Mouse (Mus musculus): Measurements from ENCODE around the gene Plb1.

The Plb1 gene

GRCm38 (mm10) chr5:32245385-32245784 is 12.9 kb downstream of the Plb1 start:
- DNase-seq (ENCODE audit: low spot score): no peak

GRCm38 (mm10) chr5:32260751-32261150 is 28.2 kb downstream of the Plb1 start:
- no peak for DNase-seq (ENCODE audit: low spot score)

- DNase-seq (ENCODE audit: low spot score): no peak
These were observed 28.7 kb downstream of the Plb1 start for GRCm38 (mm10) chr5:32261251-32261650.

GRCm38 (mm10) chr5:32262534-32262933 is 30.0 kb downstream of the Plb1 start:
- peak; percentile 15 for DNase-seq (ENCODE audit: low spot score)

GRCm38 (mm10) chr5:32272502-32272901 is 40.0 kb downstream of the Plb1 start:
- DNase-seq (ENCODE audit: low spot score): no peak

- no peak for DNase-seq (ENCODE audit: low spot score)
These were observed 45.6 kb downstream of the Plb1 start for GRCm38 (mm10) chr5:32278000-32278694.

- DNase-seq (ENCODE audit: low spot score): no peak
These were observed 47.6 kb downstream of the Plb1 start for GRCm38 (mm10) chr5:32280066-32280465.

GRCm38 (mm10) chr5:32282345-32282744 is 49.8 kb downstream of the Plb1 start:
- DNase-seq (ENCODE audit: low spot score): no peak

- no peak for DNase-seq (ENCODE audit: low spot score)
These were observed 50.9 kb downstream of the Plb1 start for GRCm38 (mm10) chr5:32283457-32283856.

GRCm38 (mm10) chr5:32286315-32286714 is 53.8 kb downstream of the Plb1 start:
- DNase-seq (ENCODE audit: low spot score): no peak

- no peak for DNase-seq (ENCODE audit: low spot score)
These were observed 55.5 kb downstream of the Plb1 start for GRCm38 (mm10) chr5:32288021-32288420.

GRCm38 (mm10) chr5:32291316-32291715 is 58.8 kb downstream of the Plb1 start:
- no peak for DNase-seq (ENCODE audit: low spot score)

GRCm38 (mm10) chr5:32302991-32303921 is 70.7 kb downstream of the Plb1 start:
- DNase-seq (ENCODE audit: low spot score): no peak

GRCm38 (mm10) chr5:32307106-32307505 is 74.6 kb downstream of the Plb1 start:
- no peak for DNase-seq (ENCODE audit: low spot score)

- no peak for DNase-seq (ENCODE audit: low spot score)
These were observed 76.1 kb downstream of the Plb1 start for GRCm38 (mm10) chr5:32308647-32309046.

- no peak for DNase-seq (ENCODE audit: low spot score)
These were observed 77.2 kb downstream of the Plb1 start for GRCm38 (mm10) chr5:32309714-32310113.

- DNase-seq (ENCODE audit: low spot score): no peak
These were observed 78.3 kb downstream of the Plb1 start for GRCm38 (mm10) chr5:32310802-32311201.

- DNase-seq (ENCODE audit: low spot score): no peak
These were observed 79.2 kb downstream of the Plb1 start for GRCm38 (mm10) chr5:32311589-32312166.

GRCm38 (mm10) chr5:32313671-32314070 is 81.2 kb downstream of the Plb1 start:
- DNase-seq (ENCODE audit: low spot score): no peak

GRCm38 (mm10) chr5:32314731-32315130 is 82.2 kb downstream of the Plb1 start:
- no peak for DNase-seq (ENCODE audit: low spot score)

GRCm38 (mm10) chr5:32322146-32322811 is 89.8 kb downstream of the Plb1 start:
- DNase-seq (ENCODE audit: low spot score): peak; percentile 3

GRCm38 (mm10) chr5:32328139-32328538 is 95.6 kb downstream of the Plb1 start:
- DNase-seq (ENCODE audit: low spot score): no peak

Measured in c-Kit-positive CD71-positive TER-119-positive erythroid progenitor cells, embryonic 14.5 days (primary cell).